Comparison of ENCODE assay signal across 14 mouse cellular contexts in the genomic region with DNA sequence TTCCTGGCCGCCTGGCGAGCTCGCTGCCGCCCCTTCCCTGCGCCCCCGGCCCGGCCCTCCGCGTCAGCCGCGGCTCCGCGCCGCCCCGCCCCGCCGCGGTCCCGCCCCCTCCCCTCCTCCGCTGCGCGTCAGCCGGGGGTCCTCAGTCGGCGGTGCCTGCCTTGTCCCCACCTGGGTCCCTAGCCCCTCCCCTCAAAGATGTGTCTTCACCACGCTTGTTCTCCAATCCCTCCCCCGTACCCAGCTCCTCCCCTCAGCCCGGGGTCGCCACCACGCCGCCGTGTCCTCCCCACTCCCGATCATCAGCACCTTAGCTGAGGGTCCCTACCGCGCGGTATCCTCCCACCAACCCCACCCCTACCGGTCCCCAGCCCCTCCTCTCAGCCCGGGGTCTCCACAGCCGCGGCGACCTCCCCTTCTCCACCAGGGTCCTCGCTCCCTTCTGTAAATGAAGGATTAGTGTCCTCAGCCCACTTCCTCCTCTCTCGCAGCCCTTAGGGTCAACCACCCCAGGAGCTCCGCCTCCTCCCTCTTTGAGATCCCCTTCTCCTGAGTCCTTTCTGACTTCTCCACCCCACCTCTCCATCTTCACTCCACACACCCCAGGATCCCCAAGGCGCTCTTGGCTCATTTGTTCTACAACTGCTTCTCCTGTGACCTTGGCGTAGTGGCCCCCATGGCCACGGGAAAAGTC. TPM values are rescaled to one million over a fixed set of nuclear protein-coding genes. Genes with fewer than 3 reads are reported as not detected.
A peak's percentile ranks its signal among the peaks of the same experiment; 100 is the strongest.
DNase-seq lines count a peak whose midpoint lies in the region; ATAC-seq and TF ChIP-seq lines count a peak whose summit lies in the region.
"Not testable (repeated sequence)": the region's sequence is repeated elsewhere in the genome, so short reads cannot be mapped to it uniquely, and the experiment has no call there.
"Had no signal": no experiment of that assay in that cellular context is flagged by ENCODE, and none has a peak within 500 bp of the region (broad histone marks: within the 10 kb centered on the region; RNA-seq: fewer than 3 reads in every experiment).

No protein-coding gene starts in this region.

- ATAC-seq in embryonic facial prominence, embryonic 13.5 days (ENCODE audit: insufficient number of reproducible peaks, insufficient read depth, low FRiP score, low TSS enrichment, low read depth) = peak; percentile 89
- ATAC-seq in forebrain, postnatal 0 days = peak; percentile 92
- ATAC-seq in hindbrain, embryonic 11.5 days (ENCODE audit: low FRiP score) = peak; percentile 91
- ATAC-seq in intestine, postnatal 0 days = peak; percentile 57
- ATAC-seq in liver, embryonic 12.5 days = peak; percentile 61
- ATAC-seq in megakaryocyte progenitor cell, adult 5-6 weeks (replicated peaks; ENCODE audit: poor library complexity) = peak; percentile 60
- ATAC-seq in neural tube, embryonic 12.5 days (ENCODE audit: low FRiP score, low read depth) = peak; percentile 88

- H3K4me1 ChIP-seq in embryonic facial prominence, embryonic 13.5 days; forebrain, postnatal 0 days (ENCODE audit: insufficient read depth); hindbrain, embryonic 11.5 days (replicated peaks; ENCODE audit: control insufficient read depth, insufficient read depth, low read length); intestine, postnatal 0 days (replicated peaks; ENCODE audit: control insufficient read depth, insufficient read depth, low read length); liver, embryonic 12.5 days; neural tube, embryonic 12.5 days: not testable (repeated sequence)

- not testable (repeated sequence) for DNase-seq in forebrain, postnatal 0 days; hindbrain, embryonic 11.5 days (ENCODE audit: low spot score)

- no CpG with 5 or more reads among the region's 47 CpGs for WGBS in embryonic facial prominence, embryonic 13.5 days
- no CpG with 5 or more reads among the region's 47 CpGs for WGBS in forebrain, postnatal 0 days
- no CpG with 5 or more reads among the region's 47 CpGs for WGBS in hindbrain, embryonic 11.5 days
- WGBS in intestine, postnatal 0 days = no CpG with 5 or more reads among the region's 47 CpGs
- no CpG with 5 or more reads among the region's 47 CpGs for WGBS in liver, embryonic 12.5 days (ENCODE audit: insufficient replicate concordance)
- WGBS in neural tube, embryonic 12.5 days = no CpG with 5 or more reads among the region's 47 CpGs

- H3K9ac ChIP-seq in embryonic facial prominence, embryonic 13.5 days; forebrain, postnatal 0 days; hindbrain, embryonic 11.5 days (ENCODE audit: low read depth, low read length); intestine, postnatal 0 days (ENCODE audit: low read depth, low read length); liver, embryonic 12.5 days; neural tube, embryonic 12.5 days: not testable (repeated sequence)

- not testable (repeated sequence) for H3K9me3 ChIP-seq in embryonic facial prominence, embryonic 13.5 days; forebrain, postnatal 0 days (ENCODE audit: low read length); hindbrain, embryonic 11.5 days (ENCODE audit: control insufficient read depth, low read length); intestine, postnatal 0 days (ENCODE audit: control insufficient read depth); liver, embryonic 12.5 days (replicated peaks); neural tube, embryonic 12.5 days

- H3K27ac ChIP-seq in embryonic facial prominence, embryonic 13.5 days; forebrain, postnatal 0 days (ENCODE audit: low read depth, low read length); hindbrain, embryonic 11.5 days (ENCODE audit: low read depth, low read length); intestine, postnatal 0 days (ENCODE audit: low read depth, low read length); liver, embryonic 12.5 days; neural tube, embryonic 12.5 days: not testable (repeated sequence)

- H3K27me3 ChIP-seq in embryonic facial prominence, embryonic 13.5 days; forebrain, postnatal 0 days (ENCODE audit: insufficient read depth, low read length); hindbrain, embryonic 11.5 days (ENCODE audit: control insufficient read depth, insufficient read depth, low read length); intestine, postnatal 0 days (replicated peaks; ENCODE audit: control insufficient read depth, insufficient read depth, low read length); liver, embryonic 12.5 days (replicated peaks); neural tube, embryonic 12.5 days (replicated peaks): not testable (repeated sequence)

- not testable (repeated sequence) for TF ChIP-seq CTCF in forebrain, postnatal 0 days (IDR thresholded peaks at IDR 0.05; ENCODE audit: low read depth); intestine, postnatal 0 days (IDR thresholded peaks at IDR 0.05; ENCODE audit: low read depth)

- H3K4me2 ChIP-seq in embryonic facial prominence, embryonic 13.5 days; forebrain, postnatal 0 days (ENCODE audit: low read depth); hindbrain, embryonic 11.5 days (replicated peaks; ENCODE audit: low read depth, low read length); intestine, postnatal 0 days (replicated peaks; ENCODE audit: low read depth); liver, embryonic 12.5 days; neural tube, embryonic 12.5 days (replicated peaks): not testable (repeated sequence)

- not testable (repeated sequence) for H3K36me3 ChIP-seq in embryonic facial prominence, embryonic 13.5 days; forebrain, postnatal 0 days (ENCODE audit: insufficient read depth); hindbrain, embryonic 11.5 days (ENCODE audit: control insufficient read depth, insufficient read depth, low read length); intestine, postnatal 0 days (ENCODE audit: control insufficient read depth, insufficient read depth); liver, embryonic 12.5 days; neural tube, embryonic 12.5 days

- H3K4me3 ChIP-seq in embryonic facial prominence, embryonic 13.5 days; forebrain, postnatal 0 days (ENCODE audit: low read depth, low read length); hindbrain, embryonic 11.5 days (ENCODE audit: low read depth, low read length); intestine, postnatal 0 days (ENCODE audit: low read depth, low read length); liver, embryonic 12.5 days; neural tube, embryonic 12.5 days: not testable (repeated sequence)

RNA-seq across cellular contexts. Expression of a gene that starts 14.7 kb away (rescaled TPM):
- not detected in 2 replicates for polyA plus RNA-seq in embryonic facial prominence, embryonic 13.5 days (2015; fragmentation: Nextera tagmentation; extraction: Ambion mirVana)
- total RNA-seq in forebrain, postnatal 0 days (2014; rRNA removed) = not detected in 2 replicates
- polyA plus RNA-seq in forebrain, postnatal 0 days (2015; fragmentation: Nextera tagmentation; extraction: Ambion mirVana) = 2.9 and 4.0 TPM in 2 replicates
- polyA plus RNA-seq in hindbrain, embryonic 11.5 days (2014; fragmentation: Nextera tagmentation; extraction: Ambion mirVana) = 0.54 and 1.2 TPM in 2 replicates
- polyA plus RNA-seq in intestine, postnatal 0 days (2015; fragmentation: Nextera tagmentation; extraction: Ambion mirVana) = 0.65 and 3.1 TPM in 2 replicates
- polyA plus RNA-seq in liver, embryonic 12.5 days (2016; fragmentation: Nextera tagmentation; extraction: Ambion mirVana) = 0.97 and 2.9 TPM in 2 replicates
- total RNA-seq in megakaryocyte progenitor cell, adult 5-6 weeks (2015) = 0.24 and 0.52 TPM in 2 replicates
- total RNA-seq in megakaryocyte progenitor cell, adult 5-6 weeks (2017) = 1.1 TPM in 1 of 2 replicates, not detected in the other
- polyA plus RNA-seq in neural tube, embryonic 12.5 days (2016; fragmentation: Nextera tagmentation; extraction: Ambion mirVana) = 1.2 and 1.7 TPM in 2 replicates
- total RNA-seq: adrenal gland, adult 18-20 months; gastrocnemius, postnatal 36 days; heart, postnatal 25 days; left cerebral cortex, postnatal 14 days had no signal
- polyA plus RNA-seq: brain, embryonic 14.5 days; frontal cortex, adult 2 months; small intestine, adult 2 months had no signal

RNA-seq across cellular contexts. Expression of a gene that starts 15.0 kb away (rescaled TPM):
- 9.6 and 11.3 TPM in 2 replicates for polyA plus RNA-seq in embryonic facial prominence, embryonic 13.5 days (2015; fragmentation: Nextera tagmentation; extraction: Ambion mirVana)
- 8.3 and 8.9 TPM in 2 replicates for total RNA-seq in forebrain, postnatal 0 days (2014; rRNA removed)
- polyA plus RNA-seq in forebrain, postnatal 0 days (2015; fragmentation: Nextera tagmentation; extraction: Ambion mirVana) = 4.9 and 7.6 TPM in 2 replicates
- polyA plus RNA-seq in hindbrain, embryonic 11.5 days (2014; fragmentation: Nextera tagmentation; extraction: Ambion mirVana) = 10.1 and 13.0 TPM in 2 replicates
- polyA plus RNA-seq in intestine, postnatal 0 days (2015; fragmentation: Nextera tagmentation; extraction: Ambion mirVana) = 6.8 and 7.3 TPM in 2 replicates
- polyA plus RNA-seq in liver, embryonic 12.5 days (2016; fragmentation: Nextera tagmentation; extraction: Ambion mirVana) = 6.2 and 7.1 TPM in 2 replicates
- 3.7 and 4.0 TPM in 2 replicates for total RNA-seq in megakaryocyte progenitor cell, adult 5-6 weeks (2015)
- total RNA-seq in megakaryocyte progenitor cell, adult 5-6 weeks (2017) = 4.7 and 7.6 TPM in 2 replicates
- 10.6 and 14.2 TPM in 2 replicates for polyA plus RNA-seq in neural tube, embryonic 12.5 days (2016; fragmentation: Nextera tagmentation; extraction: Ambion mirVana)

RNA-seq across cellular contexts. Expression of a gene that starts 16.7 kb away (rescaled TPM):
- polyA plus RNA-seq in embryonic facial prominence, embryonic 13.5 days (2015; fragmentation: Nextera tagmentation; extraction: Ambion mirVana) = 7.4 and 8.8 TPM in 2 replicates
- 4.4 and 5.8 TPM in 2 replicates for total RNA-seq in forebrain, postnatal 0 days (2014; rRNA removed)
- 8.4 and 10.3 TPM in 2 replicates for polyA plus RNA-seq in forebrain, postnatal 0 days (2015; fragmentation: Nextera tagmentation; extraction: Ambion mirVana)
- polyA plus RNA-seq in hindbrain, embryonic 11.5 days (2014; fragmentation: Nextera tagmentation; extraction: Ambion mirVana) = 8.0 and 10.3 TPM in 2 replicates
- 3.6 and 5.8 TPM in 2 replicates for polyA plus RNA-seq in intestine, postnatal 0 days (2015; fragmentation: Nextera tagmentation; extraction: Ambion mirVana)
- polyA plus RNA-seq in liver, embryonic 12.5 days (2016; fragmentation: Nextera tagmentation; extraction: Ambion mirVana) = 4.2 and 4.9 TPM in 2 replicates
- 3.9 and 4.3 TPM in 2 replicates for total RNA-seq in megakaryocyte progenitor cell, adult 5-6 weeks (2015)
- total RNA-seq in megakaryocyte progenitor cell, adult 5-6 weeks (2017) = 2.0 and 2.9 TPM in 2 replicates
- polyA plus RNA-seq in neural tube, embryonic 12.5 days (2016; fragmentation: Nextera tagmentation; extraction: Ambion mirVana) = 9.2 and 11.8 TPM in 2 replicates

RNA-seq across cellular contexts. Expression of a gene that starts 32.2 kb away (rescaled TPM):
- polyA plus RNA-seq in embryonic facial prominence, embryonic 13.5 days (2015; fragmentation: Nextera tagmentation; extraction: Ambion mirVana) = 33.5 and 36.0 TPM in 2 replicates
- total RNA-seq in forebrain, postnatal 0 days (2014; rRNA removed) = 59.3 and 61.7 TPM in 2 replicates
- polyA plus RNA-seq in forebrain, postnatal 0 days (2015; fragmentation: Nextera tagmentation; extraction: Ambion mirVana) = 12.0 and 13.2 TPM in 2 replicates
- polyA plus RNA-seq in hindbrain, embryonic 11.5 days (2014; fragmentation: Nextera tagmentation; extraction: Ambion mirVana) = 32.0 and 39.2 TPM in 2 replicates
- polyA plus RNA-seq in intestine, postnatal 0 days (2015; fragmentation: Nextera tagmentation; extraction: Ambion mirVana) = 27.9 and 29.3 TPM in 2 replicates
- polyA plus RNA-seq in liver, embryonic 12.5 days (2016; fragmentation: Nextera tagmentation; extraction: Ambion mirVana) = 119 TPM in 2 replicates
- 204 and 222 TPM in 2 replicates for total RNA-seq in megakaryocyte progenitor cell, adult 5-6 weeks (2015)
- total RNA-seq in megakaryocyte progenitor cell, adult 5-6 weeks (2017) = 73.0 and 85.0 TPM in 2 replicates
- polyA plus RNA-seq in neural tube, embryonic 12.5 days (2016; fragmentation: Nextera tagmentation; extraction: Ambion mirVana) = 18.7 and 20.2 TPM in 2 replicates

RNA-seq across cellular contexts. Expression of a gene that starts 47.7 kb away (rescaled TPM):
- 88.0 and 91.3 TPM in 2 replicates for polyA plus RNA-seq in embryonic facial prominence, embryonic 13.5 days (2015; fragmentation: Nextera tagmentation; extraction: Ambion mirVana)
- total RNA-seq in forebrain, postnatal 0 days (2014; rRNA removed) = 37.5 and 39.8 TPM in 2 replicates
- polyA plus RNA-seq in forebrain, postnatal 0 days (2015; fragmentation: Nextera tagmentation; extraction: Ambion mirVana) = 30.5 and 48.3 TPM in 2 replicates
- polyA plus RNA-seq in hindbrain, embryonic 11.5 days (2014; fragmentation: Nextera tagmentation; extraction: Ambion mirVana) = 71.4 and 92.2 TPM in 2 replicates
- polyA plus RNA-seq in intestine, postnatal 0 days (2015; fragmentation: Nextera tagmentation; extraction: Ambion mirVana) = 27.4 and 30.9 TPM in 2 replicates
- 48.1 and 48.2 TPM in 2 replicates for polyA plus RNA-seq in liver, embryonic 12.5 days (2016; fragmentation: Nextera tagmentation; extraction: Ambion mirVana)
- total RNA-seq in megakaryocyte progenitor cell, adult 5-6 weeks (2015) = 57.6 and 71.7 TPM in 2 replicates
- total RNA-seq in megakaryocyte progenitor cell, adult 5-6 weeks (2017) = 24.2 and 39.0 TPM in 2 replicates
- 99.1 and 107 TPM in 2 replicates for polyA plus RNA-seq in neural tube, embryonic 12.5 days (2016; fragmentation: Nextera tagmentation; extraction: Ambion mirVana)
